Mouse (Mus musculus) midbrain, embryonic 12.5 days (tissue): Measurements from ENCODE around the gene Lrp1. TPM values are rescaled to one million over a fixed set of nuclear protein-coding genes. Genes with fewer than 3 reads are reported as not detected.

Source experiments
- ATAC-seq: fragments of 200-750 bp; cut with Nextera tagmentation; 2 replicates; pipeline ENCODE4 v1.8.0; 2017; ENCODE audit warnings: low read depth, moderate TSS enrichment, moderate library complexity; ENCODE audit not compliant: low FRiP score
- H3K27ac ChIP-seq: fragments of 300-500 bp; sonication (generic); replicated peaks from 2 replicates; pipeline ENCODE4 v1.5.1; 2016; ENCODE audit warnings: mild to moderate bottlenecking
- H3K27me3 ChIP-seq: fragments of 300-500 bp; sonication (generic); 2 replicates; pipeline ENCODE4 v1.6.1; 2016; ENCODE audit warnings: mild to moderate bottlenecking
- H3K36me3 ChIP-seq: fragments of 300-500 bp; sonication (generic); 2 replicates; pipeline ENCODE4 v1.6.1; 2016
- H3K4me1 ChIP-seq: fragments of 300-500 bp; sonication (generic); 2 replicates; pipeline ENCODE4 v1.6.1; 2016
- H3K4me2 ChIP-seq: fragments of 300-500 bp; sonication (generic); replicated peaks from 2 replicates; pipeline ENCODE4 v1.6.1; 2016; ENCODE audit warnings: mild to moderate bottlenecking, moderate library complexity
- H3K4me3 ChIP-seq: fragments of 300-500 bp; sonication (generic); 2 replicates; pipeline ENCODE4 v1.5.1; 2016; ENCODE audit warnings: mild to moderate bottlenecking
- H3K9ac ChIP-seq: fragments of 300-500 bp; sonication (generic); replicated peaks from 2 replicates; pipeline ENCODE4 v1.6.1; 2016; ENCODE audit warnings: mild to moderate bottlenecking, moderate library complexity
- H3K9me3 ChIP-seq: fragments of 300-500 bp; sonication (generic); 2 replicates; pipeline ENCODE4 v1.6.1; 2016; ENCODE audit warnings: mild to moderate bottlenecking
- WGBS: fragments of 180-500 bp; shearing (Covaris S2); methylation state at CpG from one replicate; pipeline ENCODE4 v1.1.7; 2016; 5-methylcytosine and 5-hydroxymethylcytosine counted together
- polyA plus RNA-seq: library from polyadenylated mRNA; unstranded; fragments of >200 nt; fragmentation: Nextera tagmentation; extraction: Ambion mirVana; gene quantifications from 2 replicates; pipeline ENCODE4 v1.2.1, GENCODE M21; 2016

Gene Lrp1
- polyA plus RNA-seq, 1 experiment from 2014 or later, result 98.1 TPM

DNA sequence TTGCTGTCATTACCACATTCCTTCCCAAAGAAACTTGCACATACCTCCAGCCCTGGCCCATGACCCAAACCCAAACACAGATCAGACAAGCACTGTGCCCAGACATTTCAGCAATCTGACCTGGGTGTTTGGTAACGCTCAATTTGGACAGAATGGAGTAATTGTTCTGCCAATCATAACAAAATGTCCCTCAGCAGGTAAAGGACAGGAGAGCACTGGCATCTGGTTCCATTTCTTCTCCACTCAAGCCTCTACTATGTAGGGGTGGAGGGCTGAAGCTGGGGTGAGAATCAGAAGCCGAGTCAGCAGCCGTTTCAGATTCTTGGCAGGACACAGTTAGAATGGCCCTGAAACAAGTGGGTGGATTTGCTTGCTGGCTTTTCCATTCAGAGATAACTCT lies 128.8 kb downstream of the Lrp1 start:
- H3K4me2 ChIP-seq, result no peak overlapping the region
- peaks cover 83% of the 10 kb centered on the region for H3K36me3 ChIP-seq
- no peaks in the 10 kb centered on the region for H3K4me1 ChIP-seq
- 93% methylated on average over 3 of the region's 3 CpGs for WGBS
- no peak for ATAC-seq
- no peaks in the 10 kb centered on the region for H3K27me3 ChIP-seq
- no peak overlapping the region for H3K4me3 ChIP-seq
- no peak overlapping the region for H3K27ac ChIP-seq
- no peaks in the 10 kb centered on the region for H3K9me3 ChIP-seq
- H3K9ac ChIP-seq, result no peak overlapping the region

DNA sequence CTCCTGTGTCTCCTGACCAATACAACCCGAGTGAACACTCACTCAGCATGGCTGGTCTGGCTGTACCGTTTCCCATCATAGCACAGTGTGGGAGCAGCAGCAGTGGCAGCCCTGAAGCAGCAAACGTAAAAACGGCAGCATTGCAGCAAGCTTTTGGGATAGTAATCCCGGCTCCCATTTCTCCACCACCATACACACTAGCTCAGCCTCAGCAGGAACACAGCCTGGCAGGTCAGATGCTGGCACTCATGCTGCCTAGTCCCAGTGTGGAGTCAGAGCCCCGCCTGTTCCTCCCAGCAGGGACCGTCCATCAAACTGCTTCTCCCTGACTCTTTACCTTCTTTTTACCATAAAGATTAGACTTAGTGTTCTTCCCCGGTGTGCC lies 129.8 kb downstream of the Lrp1 start:
- Histone ChIP-seq H3K27ac (0 out of 2 replicates have a peak overlapping the region, but pooled peaks have one; percentile 20), H3K36me3 (peaks cover 82% of the 10 kb centered on the region), H3K9me3 (no peaks in the 10 kb centered on the region), H3K27me3 (no peaks in the 10 kb centered on the region), H3K4me3 (no peak overlapping the region), H3K4me1 (no peaks in the 10 kb centered on the region), H3K9ac (no peak overlapping the region), H3K4me2 (no peak overlapping the region)
- no peak for ATAC-seq
- WGBS, result 69% methylated on average over 8 of the region's 8 CpGs

GRCm38 (mm10) chr10:127490160-127491127 lies 130.5 kb downstream of the Lrp1 start:
- ATAC-seq, result no peak
- H3K36me3 ChIP-seq, result peaks cover 80% of the 10 kb centered on the region

DNA sequence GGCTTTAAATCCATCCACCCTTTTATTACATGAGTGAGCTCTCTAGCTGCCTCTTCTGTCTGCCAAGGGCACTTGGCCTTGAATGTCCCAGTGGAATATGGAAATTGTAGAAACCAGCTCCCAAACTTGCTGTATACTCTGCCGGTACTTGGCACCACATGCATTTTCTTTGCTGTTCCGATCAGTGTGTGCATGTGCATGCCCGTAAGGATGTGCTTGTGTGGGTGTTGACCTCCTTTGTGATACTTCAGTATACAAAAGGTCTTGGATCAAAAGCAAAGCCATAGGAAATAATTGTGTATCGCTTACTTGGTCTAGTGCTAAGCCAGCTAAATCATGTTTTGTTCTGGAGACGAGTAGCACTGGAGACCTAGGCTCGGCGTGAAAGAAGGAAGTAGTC lies 132.1 kb downstream of the Lrp1 start:
- no peaks in the 10 kb centered on the region for H3K27me3 ChIP-seq
- H3K9me3 ChIP-seq, result no peaks in the 10 kb centered on the region
- no peak overlapping the region for H3K4me2 ChIP-seq
- no peak overlapping the region for H3K27ac ChIP-seq
- H3K4me1 ChIP-seq, result no peaks in the 10 kb centered on the region
- H3K4me3 ChIP-seq, result no peak overlapping the region
- ATAC-seq, result no peak
- no peak overlapping the region for H3K9ac ChIP-seq
- 90% methylated on average over 7 of the region's 7 CpGs for WGBS
- peaks cover 80% of the 10 kb centered on the region for H3K36me3 ChIP-seq

More at GRCm38 (mm10) chr10:127490160-127491127, 130.5 kb downstream of the Lrp1 start:
- Histone ChIP-seq H3K4me2 (no peak overlapping the region), H3K27me3 (no peaks in the 10 kb centered on the region), H3K4me3 (no peak overlapping the region), H3K4me1 (no peaks in the 10 kb centered on the region), H3K27ac (0 out of 2 replicates have a peak overlapping the region, but pooled peaks have one; percentile 20), H3K9me3 (no peaks in the 10 kb centered on the region), H3K9ac (no peak overlapping the region)
- 85% methylated on average over 18 of the region's 18 CpGs for WGBS

Other genes starting within 250 kb of the Lrp1 start
- 40.7 and 42.1 TPM in 2 replicates for gene R3hdm2, start 240.8 kb downstream of the Lrp1 start, polyA plus RNA-seq
- 0.89 and 1.6 TPM in 2 replicates for gene Stac3, start 119.5 kb downstream of the Lrp1 start, polyA plus RNA-seq
- 7.0 and 7.6 TPM in 2 replicates for gene Ndufa4l2, start 106.2 kb downstream of the Lrp1 start, polyA plus RNA-seq
- gene Shmt2, start 98.7 kb downstream of the Lrp1 start, polyA plus RNA-seq, result 75.1 and 77.8 TPM in 2 replicates
- gene Nxph4, start 86.6 kb downstream of the Lrp1 start, polyA plus RNA-seq, result 55.9 and 58.2 TPM in 2 replicates
- 6.1 and 9.0 TPM in 2 replicates for gene Stat6, start 21.8 kb upstream of the Lrp1 start, polyA plus RNA-seq
- 10.0 and 10.3 TPM in 2 replicates for gene Nemp1, start 45.8 kb upstream of the Lrp1 start, polyA plus RNA-seq
- 3.7 and 4.5 TPM in 2 replicates for gene Nab2, start 47.4 kb upstream of the Lrp1 start, polyA plus RNA-seq
- gene Myo1a, start 84.0 kb upstream of the Lrp1 start, polyA plus RNA-seq, result 0.47 and 0.71 TPM in 2 replicates
- gene Tac2, start 103.3 kb upstream of the Lrp1 start, polyA plus RNA-seq, result not detected in 2 replicates
- 6.1 and 6.2 TPM in 2 replicates for gene Zbtb39, start 118.4 kb upstream of the Lrp1 start, polyA plus RNA-seq
- gene Gpr182, start 130.6 kb upstream of the Lrp1 start, polyA plus RNA-seq, result 0.41 and 0.46 TPM in 2 replicates
- gene Rdh1, start 138.6 kb upstream of the Lrp1 start, polyA plus RNA-seq, result 0.06 TPM in 1 of 2 replicates, not detected in the other
- 0.09 TPM in 1 of 2 replicates, not detected in the other for gene Rdh16f1, start 138.6 kb upstream of the Lrp1 start, polyA plus RNA-seq
- gene Rdh9, start 155.2 kb upstream of the Lrp1 start, polyA plus RNA-seq, result 0.16 TPM in 1 of 2 replicates, not detected in the other
- gene Rdh16, start 180.0 kb upstream of the Lrp1 start, polyA plus RNA-seq, result not detected in 2 replicates
- not detected in 2 replicates for gene Rdh19, start 228.8 kb upstream of the Lrp1 start, polyA plus RNA-seq
- not detected in 2 replicates for gene Rdh16f2, start 245.3 kb upstream of the Lrp1 start, polyA plus RNA-seq